Mouse (Mus musculus) adrenal gland, adult (tissue): Measurements from ENCODE around the gene Polr3b.
A peak's percentile ranks its signal among the peaks of the same experiment; 100 is the strongest.

Source experiments
- DNase-seq, 2 experiments: peaks; one replicate each; pipeline ENCODE4 v3.0.0; 2022 to 2023; ENCODE audit warnings: low spot score in 1 of 2; ENCODE audit not compliant: inconsistent age in 2 of 2

Polr3b gene

DNA sequence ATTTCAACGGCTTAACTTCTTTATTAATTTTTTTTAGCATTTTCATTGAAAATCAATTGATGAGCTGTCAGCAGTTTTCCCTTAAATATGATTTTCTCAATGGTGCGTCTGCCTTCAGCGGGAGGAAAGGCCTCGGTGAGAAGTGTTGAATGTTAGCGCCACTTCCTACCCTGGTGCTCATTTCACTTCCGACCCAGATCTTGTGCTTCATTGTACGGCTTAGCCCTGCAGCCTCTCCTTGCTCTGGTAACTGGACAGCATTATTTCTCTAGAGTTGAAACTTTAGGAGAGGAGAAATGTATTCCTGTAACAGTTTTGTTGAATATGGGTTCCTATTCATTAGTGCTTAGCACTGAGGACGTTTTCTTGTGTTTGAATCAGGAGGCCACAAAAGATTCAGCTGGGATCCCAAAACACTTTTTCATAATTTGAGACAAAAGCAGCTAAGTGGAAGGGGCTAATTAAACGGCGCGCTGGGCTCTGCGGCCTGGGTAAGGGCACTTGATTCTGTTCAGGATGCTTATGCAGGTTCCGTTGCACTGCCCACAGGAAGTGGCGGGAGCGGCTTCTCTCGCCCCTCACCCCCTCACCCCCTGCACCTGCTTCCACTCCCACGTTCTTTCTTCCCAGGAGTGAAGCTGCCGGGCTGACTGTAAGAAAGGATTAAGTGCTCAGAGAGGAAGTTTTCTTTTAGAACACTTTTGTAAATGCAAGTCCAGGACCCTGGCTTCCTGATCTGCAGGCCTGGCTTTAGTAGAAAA is 36.2 kb downstream of the Polr3b start:
- no peak for DNase-seq

DNA sequence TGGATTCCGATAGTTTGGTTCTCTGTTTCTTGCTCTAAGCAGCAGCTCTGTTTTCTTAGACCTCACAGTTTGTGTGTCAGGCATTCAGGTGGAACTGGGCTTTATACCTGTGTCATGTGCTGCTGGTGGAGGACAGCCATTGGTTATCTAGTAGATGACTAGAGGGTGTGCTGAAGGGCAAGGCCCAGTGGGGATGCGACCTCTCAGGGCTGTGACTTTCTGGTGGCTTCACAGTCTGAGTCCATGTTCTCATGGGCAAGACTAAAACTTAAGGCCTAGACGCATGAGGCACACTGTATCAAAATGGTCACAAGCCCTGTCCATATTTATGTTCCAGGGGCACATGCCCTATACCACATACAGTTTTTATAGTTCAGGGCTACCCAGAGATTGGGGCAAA is 37.2 kb downstream of the Polr3b start:
- DNase-seq = no peak

DNA sequence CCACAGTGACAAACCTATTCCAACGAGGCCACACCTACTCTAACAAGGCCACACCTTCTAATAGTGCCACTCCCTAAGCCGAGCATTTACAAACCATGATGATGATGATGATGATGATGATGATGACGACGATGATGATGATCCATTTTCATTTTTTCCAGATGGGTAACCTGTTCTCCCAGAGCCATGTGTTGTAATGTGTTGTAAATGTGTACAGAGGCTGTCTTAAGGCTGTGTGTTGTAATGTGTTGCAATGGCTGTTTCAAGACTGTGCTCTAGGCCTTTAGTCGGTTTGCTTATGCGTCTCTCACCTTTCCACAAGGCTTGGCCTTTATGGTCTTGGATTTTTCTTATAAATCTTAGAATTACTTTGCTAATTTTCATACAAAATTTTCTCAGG is 40.0 kb downstream of the Polr3b start:
- DNase-seq = no peak

DNA sequence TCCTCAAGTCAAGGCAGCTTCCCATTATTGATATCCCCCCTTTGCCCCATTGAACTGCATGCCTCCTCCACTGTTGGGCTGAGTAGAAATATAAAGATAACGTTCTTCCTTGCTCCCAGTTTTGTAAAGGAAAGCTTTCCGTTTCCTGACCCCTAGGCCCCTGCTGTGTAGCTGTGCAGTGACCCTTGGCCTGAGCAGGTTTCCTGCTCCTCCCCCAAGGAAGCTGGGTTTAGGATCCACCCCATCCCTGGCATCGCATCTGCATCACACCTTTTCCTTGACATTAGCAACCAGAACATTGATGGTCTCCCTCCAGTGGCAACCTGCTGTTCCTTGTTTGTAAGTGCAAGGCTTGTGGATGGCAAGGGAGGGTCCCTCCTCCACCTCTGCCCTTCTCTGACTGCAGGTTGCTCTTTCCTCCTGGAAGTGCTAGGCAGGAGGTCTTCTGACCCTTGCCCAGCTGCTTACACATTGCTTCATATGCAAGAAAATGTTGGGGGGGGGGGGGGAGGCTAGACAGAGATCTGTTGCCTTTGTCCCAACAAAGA is 43.7 kb downstream of the Polr3b start:
- DNase-seq = peak; percentile 30 to 63

DNA sequence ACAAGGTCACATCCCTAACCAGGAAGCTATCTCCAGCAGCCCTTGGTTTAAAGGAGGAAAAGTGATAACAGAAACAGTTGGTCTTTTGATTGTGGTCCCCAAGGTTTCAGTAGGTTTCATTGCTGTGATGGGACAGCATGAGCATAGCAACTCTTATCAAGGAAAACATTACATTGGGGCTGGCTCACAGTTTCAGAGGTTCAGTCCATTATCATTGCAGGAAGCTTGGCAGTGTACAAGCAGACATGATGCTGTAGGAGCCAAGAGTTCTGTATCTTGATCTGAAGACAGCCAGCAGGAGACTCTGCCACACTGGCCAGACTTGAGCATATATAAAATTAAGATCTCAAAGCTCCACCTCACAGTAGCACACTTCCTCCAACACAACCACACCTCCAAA is 53.6 kb downstream of the Polr3b start:
- no peak for DNase-seq

DNA sequence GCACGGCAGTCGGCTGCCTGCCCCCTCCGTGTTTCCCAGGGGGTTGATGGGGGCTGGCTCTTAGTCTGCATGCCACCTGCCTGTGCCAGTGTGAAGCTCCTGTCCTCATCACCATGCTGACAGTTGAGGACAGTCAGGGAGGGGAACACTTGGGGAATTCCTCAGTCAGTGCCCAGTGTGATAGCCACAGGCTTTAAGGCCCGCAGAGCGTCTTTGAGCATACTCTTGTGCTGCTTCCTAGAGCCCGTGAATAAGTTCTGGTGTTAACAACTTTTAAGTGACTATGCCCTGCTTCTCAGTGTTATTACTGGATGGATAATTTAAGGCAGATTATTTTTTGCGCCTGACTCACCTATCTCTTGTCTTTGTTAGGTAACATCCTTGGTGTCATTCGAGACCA is 54.4 kb downstream of the Polr3b start:
- no peak for DNase-seq

DNA sequence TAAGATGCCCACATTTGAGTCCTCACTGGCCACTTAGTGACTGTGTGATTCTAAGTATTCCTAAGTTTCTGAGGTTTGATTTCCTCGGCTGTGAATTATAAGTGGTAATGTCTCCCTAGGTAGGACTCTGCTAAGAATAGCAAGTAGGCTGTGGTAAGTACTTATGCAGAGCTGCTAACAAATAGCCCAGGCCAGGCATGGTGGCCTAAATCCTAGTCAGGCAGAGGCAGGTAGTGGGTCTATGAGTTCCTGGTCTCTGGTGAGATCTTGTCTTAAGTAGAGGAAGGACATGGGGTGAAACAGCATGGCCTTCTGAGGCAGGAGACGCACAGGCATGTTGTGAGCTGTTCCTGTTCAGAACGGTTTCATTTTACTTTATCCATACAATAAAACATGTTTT is 55.8 kb downstream of the Polr3b start:
- DNase-seq = no peak

DNA sequence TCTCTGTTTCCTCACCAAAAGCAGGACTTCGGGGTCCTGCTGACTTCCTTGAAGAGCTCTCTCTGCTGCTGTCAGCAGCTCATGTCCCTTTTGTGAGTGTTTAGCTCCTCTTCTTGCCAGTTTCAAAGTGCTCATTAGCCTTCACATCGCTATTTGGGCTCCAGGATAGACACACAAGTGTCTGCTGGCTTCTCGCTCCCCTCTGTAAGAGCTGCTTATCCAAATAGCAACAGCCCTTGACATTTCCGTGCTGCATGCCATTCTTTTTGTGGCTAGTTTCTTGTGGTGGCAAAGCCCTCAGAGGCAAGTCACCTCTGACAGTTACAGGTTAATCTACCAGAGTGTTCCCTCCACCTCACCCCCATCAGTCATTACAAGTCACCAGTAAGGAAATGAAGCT is 56.3 kb downstream of the Polr3b start:
- DNase-seq = peak; percentile 37 to 74

DNA sequence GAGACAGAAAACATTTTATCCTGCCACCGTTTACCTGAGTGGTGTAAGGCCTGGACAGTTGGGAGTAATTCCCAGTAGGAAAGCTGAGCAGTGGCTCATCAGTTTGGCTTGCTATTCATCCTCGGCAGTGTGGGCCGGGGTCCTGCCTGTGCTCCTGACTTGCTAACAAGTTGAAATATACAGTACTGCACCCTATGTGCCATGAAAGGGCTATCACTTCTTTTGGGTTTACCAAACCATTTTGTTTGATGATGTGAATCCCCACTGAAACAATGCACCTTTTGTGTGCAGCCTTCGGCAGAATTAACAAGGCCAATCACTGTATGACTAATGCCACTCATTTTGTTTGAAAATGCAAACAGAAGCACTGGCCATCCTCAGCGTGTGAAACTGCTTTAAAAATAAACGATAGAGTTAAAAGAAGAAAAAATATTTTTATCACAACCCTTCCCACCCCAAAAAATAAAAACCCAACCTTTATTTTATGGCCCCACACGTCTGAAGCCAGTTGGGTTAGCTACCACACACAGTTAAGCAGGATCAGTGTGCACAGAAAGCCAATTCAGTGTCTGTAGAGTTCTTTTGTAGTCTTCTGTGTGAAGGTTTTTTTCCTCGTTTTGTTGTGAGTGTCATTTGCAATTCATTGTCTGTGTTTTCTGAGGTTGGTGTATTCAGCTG is 63.5 kb downstream of the Polr3b start:
- DNase-seq = peak in 1 of 2 experiments; percentile 57

DNA sequence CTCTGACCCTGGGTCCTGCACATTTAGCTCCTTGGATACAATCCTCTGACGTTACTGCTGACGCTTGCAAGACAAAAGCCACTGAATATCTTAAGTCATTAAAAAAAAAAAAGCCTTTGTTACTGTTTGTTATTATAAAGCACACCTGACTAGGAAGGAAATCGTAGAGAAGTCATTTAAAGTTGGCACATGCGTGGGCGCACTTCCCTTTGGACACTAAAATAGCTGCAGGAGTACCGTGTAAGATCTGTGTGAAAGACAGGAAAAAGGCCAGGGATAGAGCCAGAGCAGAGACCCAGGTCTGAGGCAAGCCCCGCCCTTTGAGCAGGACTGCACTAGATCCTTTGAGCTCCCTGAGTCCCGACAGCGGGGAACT is 64.0 kb downstream of the Polr3b start:
- peak in 1 of 2 experiments; percentile 62 for DNase-seq

DNA sequence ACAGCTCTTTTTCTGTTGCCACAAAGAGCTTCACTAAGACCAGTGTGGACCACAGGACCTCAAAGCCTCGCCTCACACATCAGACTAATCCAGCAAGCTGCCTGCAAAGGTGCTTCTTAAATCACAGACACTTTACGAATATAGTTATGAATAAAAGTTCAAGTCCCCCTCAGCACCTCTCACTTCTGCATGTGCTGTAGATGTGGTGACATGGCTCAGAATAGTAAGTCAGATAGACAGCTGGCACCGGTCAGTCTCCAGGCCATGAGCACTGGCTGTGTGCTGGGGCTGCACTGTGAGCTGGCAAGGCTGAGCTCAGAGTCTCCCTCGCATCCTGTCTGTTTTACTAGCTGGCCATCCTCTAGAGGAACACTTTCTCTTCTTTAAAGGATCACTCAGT is 64.6 kb downstream of the Polr3b start:
- peak in 1 of 2 experiments; percentile 42 for DNase-seq

DNA sequence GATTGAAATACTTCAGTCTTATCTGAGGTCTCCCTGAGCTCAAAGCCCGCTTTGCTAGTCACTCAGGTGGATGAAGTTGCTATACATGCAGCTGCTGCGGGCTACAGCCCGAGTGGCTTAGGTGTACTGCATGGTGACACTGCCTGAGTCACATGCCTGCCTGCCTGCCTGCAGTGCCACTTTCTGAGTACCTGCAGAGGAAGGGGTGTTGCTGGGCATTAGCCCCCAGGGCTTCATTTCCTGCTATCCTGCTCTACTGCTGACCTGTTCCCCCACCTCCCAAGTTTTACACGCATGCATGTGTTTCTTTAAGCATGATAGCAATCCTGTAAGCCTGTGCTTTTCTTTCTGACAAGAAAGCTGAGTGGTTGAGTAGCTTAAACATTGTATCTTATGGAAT is 65.6 kb downstream of the Polr3b start:
- no peak for DNase-seq

DNA sequence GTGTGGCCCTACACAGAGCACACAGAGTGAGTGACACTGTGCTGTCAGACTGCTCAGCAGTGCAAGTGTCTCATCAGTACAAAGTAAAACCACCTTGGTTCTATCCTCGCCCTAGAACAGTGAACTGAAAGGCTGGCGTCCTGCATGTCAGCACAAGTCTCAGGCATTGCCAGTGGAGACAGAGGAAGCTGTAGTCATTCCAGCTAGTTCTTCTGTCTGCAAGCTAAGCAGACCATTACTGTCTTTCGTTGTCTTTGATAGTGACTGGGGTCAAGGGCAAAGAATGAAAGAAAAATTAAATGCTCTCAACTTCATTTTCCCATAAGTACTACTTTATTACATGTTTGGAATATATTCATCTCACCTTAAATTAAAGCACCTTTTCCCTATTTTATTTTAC is 67.8 kb downstream of the Polr3b start:
- DNase-seq = peak in 1 of 2 experiments; percentile 45

DNA sequence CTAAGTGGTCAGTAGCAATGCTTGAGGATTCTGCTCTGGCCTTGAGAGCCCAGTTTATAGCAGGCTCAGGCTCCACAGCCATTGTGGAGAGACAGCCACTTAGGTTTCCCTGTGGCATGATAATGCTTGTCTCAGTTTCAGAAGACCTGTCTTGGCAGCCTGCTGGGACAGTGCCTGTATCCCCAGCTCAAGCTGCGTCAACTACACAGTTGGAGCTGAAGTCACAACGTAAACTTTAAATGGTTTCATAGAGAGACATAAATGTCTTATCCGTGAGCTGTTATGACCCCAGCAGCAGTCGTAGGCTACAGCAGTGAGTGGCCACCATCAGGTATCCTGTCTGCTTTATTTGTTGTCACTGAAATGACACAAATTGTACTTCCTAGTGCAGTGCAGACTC is 68.7 kb downstream of the Polr3b start:
- peak in 1 of 2 experiments; percentile 55 for DNase-seq

DNA sequence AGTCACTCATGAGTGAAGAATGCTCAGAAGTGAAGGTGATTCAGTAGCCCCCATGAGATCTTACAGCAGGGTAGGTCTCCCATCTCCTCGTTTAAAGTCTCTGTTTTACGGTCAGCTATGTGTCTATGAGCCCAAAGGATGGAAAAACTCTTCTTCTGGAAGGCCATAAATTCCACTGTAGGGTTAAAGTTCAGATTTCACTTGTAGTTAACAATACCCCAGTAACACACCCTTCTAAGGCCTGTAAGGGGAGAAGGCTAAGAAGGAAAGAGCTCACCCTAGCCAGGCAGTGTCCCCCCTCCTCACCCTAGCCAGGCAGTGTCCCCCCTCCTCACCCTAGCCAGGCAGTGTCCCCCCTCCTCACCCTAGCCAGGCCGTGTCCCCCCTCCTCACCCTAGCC is 69.6 kb downstream of the Polr3b start:
- no peak for DNase-seq

DNA sequence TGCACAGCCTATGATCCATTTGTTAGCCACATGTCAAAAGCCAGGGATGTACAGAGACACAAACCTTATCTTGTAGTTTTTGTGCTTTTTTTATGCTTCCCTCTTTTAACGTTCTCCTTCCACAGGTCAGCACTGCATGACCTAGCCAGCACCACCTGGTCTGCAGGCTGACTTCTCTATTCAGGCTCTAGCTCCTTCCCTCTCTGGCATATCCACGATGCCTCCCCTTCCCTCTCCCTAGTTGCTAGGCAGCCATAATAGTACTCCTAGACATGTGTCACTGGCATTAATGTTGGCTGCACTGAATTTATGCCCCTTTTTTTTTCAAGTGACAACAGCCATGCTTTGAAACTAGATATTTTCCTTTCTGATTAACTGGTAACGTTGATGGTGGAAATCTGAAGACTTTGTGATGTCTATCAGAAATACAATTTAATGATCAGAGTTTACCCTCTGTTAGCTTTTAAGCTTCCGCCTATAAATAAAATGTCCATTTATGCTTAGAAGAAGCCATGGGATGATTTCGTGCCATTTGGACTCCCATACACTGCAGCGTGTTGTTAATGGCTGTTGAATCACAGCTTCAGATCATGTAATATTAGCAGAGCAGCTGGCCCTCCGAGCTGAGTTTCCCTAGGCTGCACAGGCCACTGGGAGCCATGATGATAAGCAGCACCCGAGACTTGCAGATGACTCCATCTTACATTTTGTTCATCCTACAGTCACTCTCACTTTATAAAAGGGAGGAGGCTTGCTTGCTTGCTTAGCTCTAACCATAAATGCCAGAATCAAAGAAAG is 71.9 kb downstream of the Polr3b start:
- DNase-seq = no peak

DNA sequence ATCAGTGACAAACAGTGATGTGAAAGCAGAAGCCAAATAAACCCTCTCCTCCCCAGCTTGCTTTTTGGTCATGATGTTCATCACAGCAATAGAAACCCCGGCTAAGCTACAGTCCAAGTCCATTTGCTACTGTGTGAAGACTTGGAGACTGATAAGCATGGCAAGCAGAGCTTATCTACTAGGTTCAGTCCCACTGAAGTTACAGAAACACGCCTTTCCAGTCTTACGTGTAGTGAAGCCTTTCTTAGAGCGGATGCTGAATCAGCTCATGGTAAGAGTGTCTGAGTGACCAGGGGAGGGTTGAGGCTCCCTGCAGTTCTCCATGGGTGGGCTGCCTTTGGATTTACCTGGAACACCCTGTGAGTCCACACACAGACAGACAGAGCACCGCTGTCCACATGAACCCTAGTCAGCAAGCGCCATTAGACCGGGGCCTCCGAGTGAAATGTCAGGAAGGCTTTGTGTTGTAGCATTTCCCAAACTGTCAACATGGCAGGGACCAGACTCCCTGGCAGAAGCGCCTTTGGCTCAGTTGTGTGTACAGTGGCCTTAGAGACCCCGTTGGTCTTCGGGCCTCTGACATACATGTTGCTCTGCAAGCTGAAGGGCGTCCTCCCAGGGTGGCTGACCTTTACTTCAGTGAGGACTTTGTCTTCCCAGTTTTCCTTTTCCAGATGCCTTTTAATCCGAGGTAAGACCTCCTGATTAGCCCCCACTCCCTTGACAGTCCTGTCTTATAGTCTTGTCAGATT is 78.3 kb downstream of the Polr3b start:
- peak in 1 of 2 experiments; percentile 60 for DNase-seq

DNA sequence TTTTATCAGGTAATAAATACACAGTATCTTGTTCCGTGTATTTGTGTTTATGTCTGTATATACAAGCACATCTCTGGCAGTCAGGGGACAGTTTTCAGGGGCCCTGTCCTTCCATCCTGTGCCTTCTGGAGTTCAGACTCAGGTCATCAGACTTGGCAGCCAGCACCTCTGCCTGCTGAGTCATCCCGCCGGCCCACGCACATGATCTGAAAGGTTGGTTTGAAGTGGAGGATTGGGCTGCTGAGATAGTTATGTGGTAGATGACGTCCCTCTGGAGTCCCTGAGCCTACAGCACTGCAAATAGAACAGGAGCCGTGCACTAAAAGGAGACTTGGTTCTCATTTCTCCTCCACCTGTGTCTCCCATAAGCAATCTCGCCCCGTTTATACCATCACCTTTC is 79.0 kb downstream of the Polr3b start:
- peak; percentile 92 to 95 for DNase-seq

DNA sequence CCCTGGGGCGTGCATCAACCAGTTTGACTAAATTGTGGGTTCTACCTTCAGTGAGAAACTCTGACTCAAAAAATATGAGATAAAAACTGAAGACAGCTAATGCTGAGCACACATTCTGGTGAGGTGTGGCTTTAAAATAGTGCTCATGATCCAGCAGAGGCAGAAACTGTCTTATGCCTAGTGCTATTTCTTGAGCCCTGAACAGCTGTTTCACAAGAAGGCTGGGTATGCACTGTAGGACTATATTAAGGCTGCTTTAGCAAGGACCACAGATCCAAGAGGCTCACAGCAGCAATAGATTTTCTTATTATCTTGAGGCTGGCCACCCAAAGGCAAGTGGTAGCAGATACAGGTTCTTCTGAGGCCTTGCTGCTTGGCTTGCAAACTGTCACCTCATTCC is 80.0 kb downstream of the Polr3b start:
- no peak for DNase-seq

DNA sequence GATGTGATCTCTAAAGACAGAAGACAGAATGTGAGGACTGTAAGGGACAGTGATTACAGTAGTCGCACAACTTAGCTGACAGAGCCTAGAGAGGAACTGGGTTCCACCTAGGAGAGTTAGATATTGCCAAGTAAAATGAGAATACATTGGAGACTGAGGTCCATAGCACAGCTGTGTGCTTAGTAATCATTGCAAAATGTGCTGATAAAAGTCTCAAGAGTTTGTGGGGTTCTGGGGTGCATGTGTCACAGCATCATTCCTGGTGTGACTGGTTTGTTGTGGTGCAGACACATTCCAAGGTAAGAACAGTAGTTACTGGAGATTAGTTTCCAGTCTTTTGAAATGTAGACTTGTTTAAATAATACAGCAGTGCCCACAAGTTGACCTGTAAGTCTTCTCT is 82.5 kb downstream of the Polr3b start:
- peak in 1 of 2 experiments; percentile 35 for DNase-seq

DNA sequence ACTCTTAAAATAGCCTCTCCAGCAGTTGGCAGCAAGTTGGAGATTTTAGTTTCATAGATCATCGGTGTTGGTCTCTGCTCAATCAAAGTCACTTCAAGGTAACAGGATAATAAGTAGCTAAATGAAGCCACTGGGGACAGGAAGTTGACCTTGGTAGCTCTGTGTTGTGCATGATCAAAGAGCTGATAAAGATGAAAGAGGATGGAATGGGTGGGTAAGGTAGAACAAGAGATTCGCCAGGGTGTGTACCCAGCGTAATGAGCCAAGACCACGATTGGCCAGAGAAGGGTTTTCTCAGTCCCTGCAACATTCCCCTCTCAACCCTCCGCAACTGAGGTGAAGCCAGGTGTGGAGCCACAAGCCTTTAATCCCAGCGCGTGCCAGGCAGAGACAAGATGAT is 83.1 kb downstream of the Polr3b start:
- peak; percentile 43 to 80 for DNase-seq
